Mouse (Mus musculus) MEL (cell line): Measurements from ENCODE around the gene Plekhb2. TPM values are rescaled to one million over a fixed set of nuclear protein-coding genes. Genes with fewer than 3 reads are reported as not detected.

ENCODE experiments used
- DNase-seq: peaks from one replicate; pipeline ENCODE4 v3.0.0; 2011; ENCODE audit warnings: low read depth, low spot score
- H3K27ac ChIP-seq: 2 replicates; pipeline ENCODE4 v1.5.1; 2012; ENCODE audit warnings: low read depth, mild to moderate bottlenecking, control low read depth, low read length, moderate library complexity; ENCODE audit not compliant: control insufficient read depth
- H3K27me3 ChIP-seq, 2 experiments: fragments of 150-350 bp in 1 of 2; sonication (generic) in 1 of 2; 2 replicates each; pipeline ENCODE4 v1.6.1; 2012; ENCODE audit warnings: low read length in 2 of 2, mild to moderate bottlenecking in 2 of 2, improper control_type of control experiment in 1 of 2, moderate library complexity in 1 of 2; ENCODE audit not compliant: insufficient read depth in 2 of 2, control insufficient read depth in 1 of 2
- H3K36me3 ChIP-seq, 2 experiments: 2 replicates each; pipeline ENCODE4 v1.6.1; 2012 to 2014; ENCODE audit warnings: low read length in 2 of 2, improper control_type of control experiment in 1 of 2, inconsistent platforms in 1 of 2, mild to moderate bottlenecking in 1 of 2; ENCODE audit not compliant: insufficient read depth in 2 of 2, control insufficient read depth in 1 of 2
- H3K4me1 ChIP-seq, 2 experiments: fragments of 150-350 bp in 1 of 2; sonication (generic) in 1 of 2; 2 replicates each; pipeline ENCODE4 v1.6.1; 2012; ENCODE audit warnings: low read length in 2 of 2, improper control_type of control experiment in 1 of 2, mild to moderate bottlenecking in 1 of 2; ENCODE audit not compliant: insufficient read depth in 2 of 2, control insufficient read depth in 1 of 2
- H3K4me3 ChIP-seq, 2 experiments: fragments of 150-350 bp in 1 of 2; sonication (generic) in 1 of 2; 2 replicates each; pipeline ENCODE4 v1.5.1; 2012; ENCODE audit warnings: low read depth in 2 of 2, low read length in 2 of 2, mild to moderate bottlenecking in 2 of 2, moderate library complexity in 2 of 2, control low read depth in 1 of 2, improper control_type of control experiment in 1 of 2; ENCODE audit not compliant: control insufficient read depth in 1 of 2, insufficient read depth in 1 of 2
- H3K79me2 ChIP-seq: 2 replicates; pipeline ENCODE4 v1.6.1; 2012; ENCODE audit warnings: mild to moderate bottlenecking, low read length, moderate library complexity; ENCODE audit not compliant: control insufficient read depth, poor library complexity, insufficient read depth
- H3K9ac ChIP-seq: 2 replicates; pipeline ENCODE4 v1.6.1; 2012; ENCODE audit warnings: low read depth, mild to moderate bottlenecking, control low read depth, low read length, moderate library complexity; ENCODE audit not compliant: control insufficient read depth, poor library complexity, severe bottlenecking
- H3K9me3 ChIP-seq: fragments of 150-350 bp; sonication (generic); replicated peaks from 2 replicates; pipeline ENCODE4 v1.6.1; 2012; ENCODE audit warnings: mild to moderate bottlenecking, low read length, improper control_type of control experiment, moderate library complexity; ENCODE audit not compliant: insufficient read depth
- BHLHE40 ChIP-seq: IDR thresholded peaks from 2 replicates; pipeline ENCODE4 v1.6.1; 2012; ENCODE audit warnings: low read depth, mild to moderate bottlenecking, inconsistent platforms, low read length, improper control_type of control experiment, borderline replicate concordance
- CHD2 ChIP-seq: IDR thresholded peaks from 2 replicates; pipeline ENCODE4 v1.6.1; 2011; ENCODE audit warnings: low read length, improper control_type of control experiment
- HCFC1 ChIP-seq: IDR thresholded peaks from 2 replicates; pipeline ENCODE4 v1.6.1; 2012; ENCODE audit warnings: low read depth, mild to moderate bottlenecking, inconsistent platforms, low read length, improper control_type of control experiment, moderate library complexity
- KAT2A ChIP-seq: conservative IDR thresholded peaks from 2 replicates; pipeline ENCODE4 v1.6.1; 2012; ENCODE audit warnings: low read depth, low read length, improper control_type of control experiment, inconsistent platforms
- MAX ChIP-seq: IDR thresholded peaks from 2 replicates; pipeline ENCODE4 v1.6.1; 2011; ENCODE audit warnings: low read length, improper control_type of control experiment
- MEF2A ChIP-seq: IDR thresholded peaks from 2 replicates; pipeline ENCODE4 v1.6.1; 2014; ENCODE audit warnings: low read depth, mild to moderate bottlenecking, inconsistent platforms, low read length, improper control_type of control experiment; ENCODE audit not compliant: poor library complexity, insufficient replicate concordance, severe bottlenecking; ENCODE audit errors: extremely low read depth
- MXI1 ChIP-seq: IDR thresholded peaks from 2 replicates; pipeline ENCODE4 v1.6.1; 2011; ENCODE audit warnings: mild to moderate bottlenecking, low read depth, low read length, improper control_type of control experiment
- MYB ChIP-seq: IDR thresholded peaks from 2 replicates; pipeline ENCODE4 v1.6.1; 2011; ENCODE audit warnings: mild to moderate bottlenecking, low read depth, low read length, improper control_type of control experiment
- MYC ChIP-seq: IDR thresholded peaks from 2 replicates; pipeline ENCODE4 v1.6.1; 2011; ENCODE audit warnings: low read depth, mild to moderate bottlenecking, low read length, improper control_type of control experiment, moderate library complexity
- NRF1 ChIP-seq: IDR thresholded peaks from 2 replicates; pipeline ENCODE4 v1.6.1; 2014; ENCODE audit warnings: low read depth, mild to moderate bottlenecking, inconsistent platforms, low read length, improper control_type of control experiment, moderate library complexity; ENCODE audit not compliant: poor library complexity, insufficient read depth, severe bottlenecking
- POLR2A ChIP-seq, 2 experiments: IDR thresholded peaks; 2 replicates each; pipeline ENCODE4 v1.6.1; 2011 to 2012; ENCODE audit warnings: low read length in 2 of 2, mild to moderate bottlenecking in 2 of 2, control low read depth in 1 of 2, improper control_type of control experiment in 1 of 2, low read depth in 1 of 2, moderate library complexity in 1 of 2; ENCODE audit not compliant: control insufficient read depth in 1 of 2, insufficient read depth in 1 of 2, poor library complexity in 1 of 2
- POLR2AphosphoS2 ChIP-seq: IDR thresholded peaks from 2 replicates; pipeline ENCODE4 v1.6.1; 2011; ENCODE audit warnings: low read length, improper control_type of control experiment
- POLR2AphosphoS5 ChIP-seq: IDR thresholded peaks from 2 replicates; pipeline ENCODE4 v1.6.1; 2012; ENCODE audit warnings: low read depth, borderline replicate concordance, mild to moderate bottlenecking, inconsistent platforms, low read length, moderate library complexity, mixed read lengths
- RAD21 ChIP-seq: IDR thresholded peaks from 2 replicates; pipeline ENCODE4 v1.6.1; 2011; ENCODE audit warnings: mild to moderate bottlenecking, low read depth, low read length, improper control_type of control experiment
- RCOR1 ChIP-seq: IDR thresholded peaks from 2 replicates; pipeline ENCODE4 v1.6.1; 2012; ENCODE audit warnings: low read depth, mild to moderate bottlenecking, inconsistent platforms, low read length, improper control_type of control experiment
- SIN3A ChIP-seq: IDR thresholded peaks from 2 replicates; pipeline ENCODE4 v1.6.1; 2012; ENCODE audit warnings: low read length, improper control_type of control experiment, inconsistent platforms
- SMC3 ChIP-seq: IDR thresholded peaks from 2 replicates; pipeline ENCODE4 v1.6.1; 2011; ENCODE audit warnings: low read depth, low read length, improper control_type of control experiment
- TBP ChIP-seq: IDR thresholded peaks from 2 replicates; pipeline ENCODE4 v1.8.0; 2011; ENCODE audit warnings: low read depth, low read length, improper control_type of control experiment
- TCF12 ChIP-seq: IDR thresholded peaks from 2 replicates; pipeline ENCODE4 v1.6.1; 2014; ENCODE audit warnings: low read depth, mild to moderate bottlenecking, inconsistent platforms, low read length, improper control_type of control experiment, moderate library complexity
- UBTF ChIP-seq: IDR thresholded peaks from 2 replicates; pipeline ENCODE4 v1.6.1; 2012; ENCODE audit warnings: low read depth, mild to moderate bottlenecking, inconsistent platforms, low read length, improper control_type of control experiment, moderate library complexity, borderline replicate concordance; ENCODE audit not compliant: insufficient read depth
- USF1 ChIP-seq: IDR thresholded peaks from 2 replicates; pipeline ENCODE4 v1.6.1; 2014; ENCODE audit warnings: low read depth, mild to moderate bottlenecking, inconsistent platforms, low read length, improper control_type of control experiment, moderate library complexity
- USF2 ChIP-seq, 2 experiments: IDR thresholded peaks; 2 replicates each; pipeline ENCODE4 v1.6.1; 2011 to 2012; ENCODE audit warnings: improper control_type of control experiment in 2 of 2, low read length in 2 of 2, borderline replicate concordance in 1 of 2, inconsistent platforms in 1 of 2, low read depth in 1 of 2, mild to moderate bottlenecking in 1 of 2; ENCODE audit not compliant: insufficient read depth in 1 of 2
- ZC3H11A ChIP-seq: IDR thresholded peaks from 2 replicates; pipeline ENCODE4 v1.6.1; 2012; ENCODE audit warnings: low read depth, mild to moderate bottlenecking, inconsistent platforms, low read length, improper control_type of control experiment
- ZNF384 ChIP-seq: IDR thresholded peaks from 2 replicates; pipeline ENCODE4 v1.6.1; 2012; ENCODE audit warnings: low read depth, mild to moderate bottlenecking, inconsistent platforms, low read length, improper control_type of control experiment
- polyA plus RNA-seq, 2 experiments: library from polyadenylated mRNA; stranded (reverse) in 1 of 2; unstranded in 1 of 2; fragments of >175 nt in 1 of 2; fragments of >200 nt in 1 of 2; gene quantifications; 2 replicates each; pipeline versions ENCODE4 v1.2.1 to v1.2.4; 2012; ENCODE audit warnings: low replicate concordance in 2 of 2, low read depth in 1 of 2; ENCODE audit not compliant: insufficient read length in 2 of 2, insufficient read depth in 1 of 2, missing spikeins in 1 of 2
- total RNA-seq: library from RNA; depleted of rRNA; stranded (reverse); fragments of 300-350 nt; gene quantifications from 2 replicates; pipeline ENCODE4 v1.2.3, GENCODE M21; 2012

Gene Plekhb2
- total and polyA plus RNA-seq, 3 experiments = 16.8 to 22.2 TPM; not detected in 1

DNA sequence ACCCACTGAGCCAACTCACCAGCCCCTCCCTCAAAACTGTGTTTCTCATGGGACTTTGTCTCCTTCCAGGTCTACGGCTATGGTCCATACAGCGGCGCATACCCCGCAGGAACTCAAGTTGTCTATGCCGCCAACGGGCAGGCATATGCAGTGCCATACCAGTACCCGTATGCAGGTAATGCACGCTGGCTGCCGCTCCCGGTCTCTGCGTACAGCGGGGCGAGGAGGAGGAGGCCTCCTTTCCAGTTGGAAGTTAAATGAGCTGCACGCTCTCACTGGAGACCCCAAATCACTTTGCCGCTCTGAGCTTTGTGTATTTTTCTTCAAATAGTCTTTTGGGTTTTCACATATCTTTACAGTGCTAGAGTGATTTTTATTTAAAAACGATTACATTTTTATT lies 19.5 kb downstream of the Plekhb2 start:
- Histone ChIP-seq H3K27me3 (no peaks in the 10 kb centered on the region), H3K27ac (no peak overlapping the region), H3K9ac (no peak overlapping the region), H3K9me3 (no peaks in the 10 kb centered on the region), H3K4me1 (0 out of 4 replicates have a peak, but pooled peaks cover 0 to 3% of the 10 kb centered on the region in 2 experiments), H3K79me2 (no peaks in the 10 kb centered on the region), H3K4me3 (no peak overlapping the region), H3K36me3 (peaks cover 1 to 2% of the 10 kb centered on the region in 2 experiments; a peak in 2 of 4 replicates)
- DNase-seq = no peak
- TF ChIP-seq MAX (no peak), SMC3 (no peak), RCOR1 (no peak), USF1 (no peak), TCF12 (no peak), BHLHE40 (no peak), ZC3H11A (no peak), ZNF384 (no peak), UBTF (no peak), MXI1 (no peak), RAD21 (no peak), USF2 (IDR thresholded peaks at IDR 0.05; ENCODE audit: borderline replicate concordance in 1 of 2, insufficient read depth in 1 of 2, low read depth in 1 of 2, low read length in 2 of 2) (no peak), SIN3A (no peak), POLR2AphosphoS2 (no peak), POLR2AphosphoS5 (no peak), CHD2 (no peak), MYC (no peak), NRF1 (no peak), HCFC1 (no peak), POLR2A (IDR thresholded peaks at IDR 0.05; ENCODE audit: control insufficient read depth in 1 of 2, insufficient read depth in 1 of 2, low read depth in 1 of 2, low read length in 2 of 2, poor library complexity in 1 of 2) (no peak)

DNA sequence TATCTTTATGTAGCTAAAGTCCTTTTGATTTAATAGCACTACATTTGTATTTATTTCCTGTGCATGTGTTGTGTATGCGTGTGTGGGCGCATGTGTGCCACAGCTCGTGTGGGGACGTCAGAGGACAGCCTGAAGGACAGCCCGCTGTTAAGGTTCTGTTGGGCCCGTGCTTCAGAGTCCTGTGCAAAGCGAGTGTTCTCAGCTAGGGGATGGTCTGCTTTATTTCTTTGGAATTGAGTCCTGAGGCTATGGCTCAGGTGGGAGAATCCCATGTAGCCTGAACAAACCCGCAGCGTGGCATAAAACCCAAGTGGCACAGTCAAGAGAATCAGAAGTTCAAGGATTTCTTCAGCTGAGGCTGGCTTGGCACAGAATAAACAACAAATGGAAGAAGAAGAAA lies 21.4 kb downstream of the Plekhb2 start:
- H3K27me3 ChIP-seq = no peaks in the 10 kb centered on the region
- H3K27ac ChIP-seq = no peak overlapping the region
- no peaks in the 10 kb centered on the region for H3K9me3 ChIP-seq
- H3K4me1 ChIP-seq = 0 out of 4 replicates have a peak, but pooled peaks cover 0 to 3% of the 10 kb centered on the region in 2 experiments
- no peak overlapping the region for H3K9ac ChIP-seq
- no peaks in the 10 kb centered on the region for H3K79me2 ChIP-seq
- no peak overlapping the region for H3K4me3 ChIP-seq
- DNase-seq = no peak
- no peak for TF ChIP-seq SMC3
- TF ChIP-seq MYB = no peak
- TF ChIP-seq CHD2 = no peak
- TF ChIP-seq ZNF384 = no peak
- TF ChIP-seq SIN3A = no peak
- TF ChIP-seq KAT2A = no peak
- no peak for TF ChIP-seq HCFC1
- TF ChIP-seq TBP = no peak
- TF ChIP-seq NRF1 = no peak
- no peak for TF ChIP-seq MEF2A
- no peak for TF ChIP-seq POLR2AphosphoS5
- TF ChIP-seq, all 39 proteins: peak for 0
- peaks cover 1 to 2% of the 10 kb centered on the region in 2 experiments; a peak in 2 of 4 replicates for H3K36me3 ChIP-seq
